Mouse (Mus musculus) CH12.LX (cell line): ENCODE data around the gene Fzd2. TPM values are rescaled to one million over a fixed set of nuclear protein-coding genes. Genes with fewer than 3 reads are reported as not detected.

Experiments
- DNase-seq: peaks from one replicate; pipeline ENCODE4 v3.0.0-alpha.2; 2013; ENCODE audit errors: extremely low read depth
- H3K27ac ChIP-seq: 2 replicates; pipeline ENCODE4 v1.5.1; 2012; ENCODE audit warnings: low read depth, mild to moderate bottlenecking, control low read depth, moderate library complexity; ENCODE audit not compliant: insufficient read depth
- H3K27me3 ChIP-seq: replicated peaks from 2 replicates; pipeline ENCODE3; 2012; ENCODE audit warnings: inconsistent platforms
- H3K36me3 ChIP-seq, 2 experiments: replicated peaks in 1 of 2; 2 replicates each; pipeline versions ENCODE3 to v1.6.1; 2012; ENCODE audit warnings: inconsistent platforms in 1 of 2, low read length in 1 of 2, mild to moderate bottlenecking in 1 of 2, mixed read lengths in 1 of 2, moderate library complexity in 1 of 2; ENCODE audit not compliant: control insufficient read depth in 1 of 2, insufficient read depth in 1 of 2
- H3K4me1 ChIP-seq, 2 experiments: 2 replicates each; pipeline ENCODE4 v1.6.1; 2012; ENCODE audit warnings: inconsistent platforms in 1 of 2, moderate library complexity in 1 of 2; ENCODE audit not compliant: insufficient read depth in 2 of 2, control insufficient read depth in 1 of 2
- H3K4me2 ChIP-seq: 2 replicates; pipeline ENCODE4 v1.6.1; 2012; ENCODE audit warnings: low read depth, mild to moderate bottlenecking, control low read depth; ENCODE audit not compliant: poor library complexity, insufficient read depth, severe bottlenecking
- H3K4me3 ChIP-seq, 3 experiments: fragments of 150-350 bp in 1 of 3; sonication (generic) in 1 of 3; replicated peaks in 1 of 3; 2 replicates each; pipeline versions ENCODE3 to v1.5.1; 2011 to 2012; ENCODE audit warnings: low read depth in 2 of 3, low read length in 2 of 3, mild to moderate bottlenecking in 2 of 3, moderate library complexity in 2 of 3, control low read depth in 1 of 3, improper control_type of control experiment in 1 of 3, inconsistent platforms in 1 of 3, mixed read lengths in 1 of 3; ENCODE audit not compliant: poor library complexity in 1 of 3
- H3K79me2 ChIP-seq: replicated peaks from 2 replicates; pipeline ENCODE4 v1.6.1; 2012; ENCODE audit warnings: mild to moderate bottlenecking, moderate library complexity; ENCODE audit not compliant: control insufficient read depth, poor library complexity, insufficient read depth, severe bottlenecking; ENCODE audit errors: extremely low read depth
- H3K9ac ChIP-seq: 2 replicates; pipeline ENCODE4 v1.6.1; 2012; ENCODE audit warnings: low read depth, mild to moderate bottlenecking, control low read depth, moderate library complexity; ENCODE audit not compliant: insufficient read depth
- H3K9me3 ChIP-seq: replicated peaks from 2 replicates; pipeline ENCODE3; 2012; ENCODE audit warnings: low read length, inconsistent platforms, mixed read lengths
- CHD2 ChIP-seq: IDR thresholded peaks from 2 replicates; pipeline ENCODE4 v1.6.1; 2011; ENCODE audit warnings: low read length, improper control_type of control experiment
- CTCF ChIP-seq, 2 experiments: IDR thresholded peaks in 1 of 2; conservative IDR thresholded peaks in 1 of 2; 2 replicates each; pipeline ENCODE4 v1.5.1; 2011 to 2012; ENCODE audit warnings: low read depth in 2 of 2, low read length in 2 of 2, improper control_type of control experiment in 1 of 2, inconsistent platforms in 1 of 2, mild to moderate bottlenecking in 1 of 2, moderate library complexity in 1 of 2
- ELF1 ChIP-seq: IDR thresholded peaks from 2 replicates; pipeline ENCODE4 v1.6.1; 2014; ENCODE audit warnings: low read depth, mild to moderate bottlenecking, inconsistent platforms, low read length, improper control_type of control experiment
- KAT2A ChIP-seq: IDR thresholded peaks from 2 replicates; pipeline ENCODE4 v1.6.1; 2012; ENCODE audit warnings: low read length, improper control_type of control experiment, inconsistent platforms; ENCODE audit not compliant: insufficient replicate concordance
- MAFK ChIP-seq: IDR thresholded peaks from 2 replicates; pipeline ENCODE4 v1.6.1; 2011; ENCODE audit warnings: low read length, improper control_type of control experiment; ENCODE audit not compliant: insufficient replicate concordance
- MAZ ChIP-seq: IDR thresholded peaks from 2 replicates; pipeline ENCODE4 v1.6.1; 2012; ENCODE audit warnings: low read depth, mild to moderate bottlenecking, inconsistent platforms, low read length, improper control_type of control experiment, moderate library complexity
- MXI1 ChIP-seq: IDR thresholded peaks from 2 replicates; pipeline ENCODE4 v1.6.1; 2011; ENCODE audit warnings: mild to moderate bottlenecking, low read depth, low read length, improper control_type of control experiment
- MYC ChIP-seq: IDR thresholded peaks from 2 replicates; pipeline ENCODE4 v1.6.1; 2011; ENCODE audit warnings: low read depth, mild to moderate bottlenecking, improper control_type of control experiment, low read length
- NELFE ChIP-seq: IDR thresholded peaks from 2 replicates; pipeline ENCODE4 v1.6.1; 2011; ENCODE audit warnings: low read depth, low read length, improper control_type of control experiment
- PAX5 ChIP-seq: IDR thresholded peaks from 2 replicates; pipeline ENCODE4 v1.6.1; 2012; ENCODE audit warnings: low read length, inconsistent platforms, mixed read lengths
- POLR2A ChIP-seq: IDR thresholded peaks from 2 replicates; pipeline ENCODE4 v1.6.1; 2011; ENCODE audit warnings: low read depth, mild to moderate bottlenecking, improper control_type of control experiment, low read length
- POLR2AphosphoS2 ChIP-seq: IDR thresholded peaks from 2 replicates; pipeline ENCODE4 v1.6.1; 2011; ENCODE audit warnings: low read depth, low read length, improper control_type of control experiment
- SMC3 ChIP-seq: IDR thresholded peaks from 2 replicates; pipeline ENCODE4 v1.6.1; 2011; ENCODE audit warnings: low read depth, low read length, improper control_type of control experiment
- TBP ChIP-seq: conservative IDR thresholded peaks from 2 replicates; pipeline ENCODE4 v1.6.1; 2011; ENCODE audit warnings: low read depth, low read length, improper control_type of control experiment
- TCF12 ChIP-seq: IDR thresholded peaks from 2 replicates; pipeline ENCODE4 v1.6.1; 2014; ENCODE audit warnings: low read depth, mild to moderate bottlenecking, inconsistent platforms, low read length, improper control_type of control experiment
- UBTF ChIP-seq: IDR thresholded peaks from 2 replicates; pipeline ENCODE4 v1.6.1; 2012; ENCODE audit warnings: low read depth, mild to moderate bottlenecking, inconsistent platforms, low read length, improper control_type of control experiment, moderate library complexity
- ZC3H11A ChIP-seq: IDR thresholded peaks from 2 replicates; pipeline ENCODE4 v1.6.1; 2012; ENCODE audit warnings: low read depth, mild to moderate bottlenecking, inconsistent platforms, low read length, improper control_type of control experiment
- ZNF384 ChIP-seq: IDR thresholded peaks from 2 replicates; pipeline ENCODE4 v1.6.1; 2012; ENCODE audit warnings: low read depth, low read length, improper control_type of control experiment, inconsistent platforms
- dilution Hi-C: fragments of 300-500 bp; cut with MboI; formaldehyde crosslinking; loops from 2 replicates; pipeline ENCODE4 v1.14.3; 2020; ENCODE audit warnings: low sequenced_read_pairs; ENCODE audit not compliant: extremely low pct_unique_long_range_greater_than_20kb, extremely low pct_ligation_motif_present
- in situ Hi-C: fragments of 300-500 bp; cut with MboI; formaldehyde crosslinking; loops from 3 replicates; pipeline ENCODE4 v1.14.3; 2019; ENCODE audit warnings: low sequenced_read_pairs, low pct_ligation_motif_present, low pct_unique_long_range_greater_than_20kb, mixed read lengths
- polyA plus RNA-seq: library from polyadenylated mRNA; unstranded; fragments of >175 nt; gene quantifications from 2 replicates; pipeline ENCODE4 v1.2.1, GENCODE M21; 2012; ENCODE audit warnings: low read depth; ENCODE audit not compliant: insufficient read length
- total RNA-seq, 2 experiments: library from RNA; depleted of rRNA; stranded (reverse); fragments of 300-350 nt in 1 of 2; fragments of >200 nt in 1 of 2; gene quantifications; 2 replicates each; pipeline ENCODE4 v1.2.3; 2012 to 2014

Gene Fzd2
- total and polyA plus RNA-seq, 3 experiments: 0.13 to 0.35 (median 0.20) TPM

- Histone ChIP-seq H3K36me3 (no peaks in the 10 kb centered on the region), H3K9me3 (no peaks in the 10 kb centered on the region), H3K27ac (no peak overlapping the region), H3K9ac (no peak overlapping the region), H3K4me2 (no peak overlapping the region), H3K4me3 (no peak overlapping the region), H3K4me1 (no peaks in the 10 kb centered on the region), H3K27me3 (peaks cover 76% of the 10 kb centered on the region), H3K79me2 (no peaks in the 10 kb centered on the region)
- dilution Hi-C loops: no loop called here
- TF ChIP-seq MAFK: no peak
- TF ChIP-seq UBTF: no peak
- no peak for TF ChIP-seq MAZ
- no peak for TF ChIP-seq ELF1
- no peak for TF ChIP-seq MXI1
- TF ChIP-seq SMC3: no peak
- TF ChIP-seq TBP: no peak
- no peak for TF ChIP-seq CHD2
- TF ChIP-seq TCF12: no peak
- TF ChIP-seq PAX5: no peak
- TF ChIP-seq ZNF384: no peak
- TF ChIP-seq NELFE: no peak
- TF ChIP-seq CTCF (conservative IDR thresholded peaks at IDR 0.05 in 1 of 2, IDR thresholded peaks at IDR 0.05 in 1 of 2; ENCODE audit: low read depth in 2 of 2, low read length in 2 of 2): no peak
- no peak for TF ChIP-seq KAT2A
- no peak for TF ChIP-seq POLR2AphosphoS2
- TF ChIP-seq POLR2A: no peak
- TF ChIP-seq MYC: no peak
- DNase-seq: no peak
- in situ Hi-C loops: loop anchor here (5.0 to 10.0 kb wide), 2 partner anchors 69 to 161 kb away; partner anchors contain the start of gene Gm11627
These were observed 42.0 kb downstream of the Fzd2 start for GRCm38 (mm10) chr11:102646226-102646625.

- Histone ChIP-seq H3K9me3 (no peaks in the 10 kb centered on the region), H3K4me3 (no peak overlapping the region), H3K4me2 (no peak overlapping the region), H3K36me3 (no peaks in the 10 kb centered on the region), H3K4me1 (no peaks in the 10 kb centered on the region), H3K79me2 (no peaks in the 10 kb centered on the region), H3K27me3 (peaks cover 69% of the 10 kb centered on the region), H3K9ac (no peak overlapping the region), H3K27ac (no peak overlapping the region)
- TF ChIP-seq ZC3H11A: no peak
- no peak for TF ChIP-seq MAFK
- no peak for TF ChIP-seq CTCF (conservative IDR thresholded peaks at IDR 0.05 in 1 of 2, IDR thresholded peaks at IDR 0.05 in 1 of 2; ENCODE audit: low read depth in 2 of 2, low read length in 2 of 2)
- no peak for TF ChIP-seq SMC3
- TF ChIP-seq NELFE: no peak
- no peak for TF ChIP-seq CHD2
- no peak for TF ChIP-seq POLR2AphosphoS2
- dilution Hi-C loops: no loop called here
- no peak for DNase-seq
- in situ Hi-C loops: loop anchor here (5.0 to 10.0 kb wide), 2 partner anchors 71 to 163 kb away; partner anchors contain the start of gene Gm11627
These were observed 43.7 kb downstream of the Fzd2 start for GRCm38 (mm10) chr11:102647885-102648284.
